Mouse (Mus musculus) gastrocnemius, postnatal 25 days (tissue): ENCODE measurements around the gene Kif3c. TPM values are rescaled to one million over a fixed set of nuclear protein-coding genes. Genes with fewer than 3 reads are reported as not detected.

Source experiments
- DNase-seq: peaks from one replicate; pipeline ENCODE4 v3.0.0; 2022
- total RNA-seq, 2 experiments: library from RNA; stranded (reverse); gene quantifications; 1 replicate in 1 of 2; 2 replicates in 1 of 2; pipeline ENCODE4 v1.2.3; 2021

Kif3c gene
- total RNA-seq, 2 experiments from 2014 or later, result 11.3 to 13.2 TPM

DNA sequence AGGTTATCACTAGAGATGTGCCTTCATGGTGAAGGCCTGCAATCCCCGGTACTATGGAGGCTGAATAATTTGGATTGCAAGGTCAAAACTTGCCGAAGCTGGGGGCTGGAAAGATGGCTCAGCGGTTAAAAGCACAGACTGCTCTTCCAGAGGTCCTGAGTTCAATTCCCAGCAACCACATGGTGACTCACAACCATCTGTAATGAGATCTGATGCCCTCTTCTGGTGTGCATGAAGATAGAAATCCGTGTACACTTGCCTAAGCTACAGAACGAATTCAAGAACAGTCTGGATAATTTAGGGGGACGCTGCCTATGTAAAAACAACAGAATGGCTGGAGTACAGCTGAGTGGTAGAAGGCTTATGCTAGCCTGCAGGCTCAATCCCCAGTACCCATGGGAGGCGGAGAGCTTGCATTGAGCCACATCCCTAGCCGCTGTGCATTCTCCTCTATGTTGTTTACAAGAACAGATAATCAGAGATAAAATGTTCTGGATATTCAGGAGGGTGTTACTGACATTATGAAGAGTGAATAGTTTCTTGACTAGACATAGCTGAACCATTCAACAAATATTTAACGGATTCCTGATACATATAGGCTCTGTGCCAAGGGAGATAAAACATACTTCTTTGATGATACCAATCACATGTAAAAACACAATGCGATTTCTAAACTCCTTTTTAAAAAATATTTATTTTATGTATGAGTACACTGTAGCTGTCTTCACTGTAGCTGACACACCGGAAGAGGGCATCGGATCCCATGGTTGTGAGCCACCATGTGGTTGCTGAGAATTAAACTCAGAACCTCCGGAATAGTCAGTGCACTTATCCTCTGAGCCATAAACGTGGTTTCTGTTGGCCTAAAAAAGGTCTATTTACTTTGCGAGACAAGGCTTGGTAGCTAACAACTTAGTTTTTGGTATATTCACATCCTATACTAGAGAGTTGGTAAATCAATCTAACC is 60.7 kb downstream of the Kif3c start:
- DNase-seq, result no peak

DNA sequence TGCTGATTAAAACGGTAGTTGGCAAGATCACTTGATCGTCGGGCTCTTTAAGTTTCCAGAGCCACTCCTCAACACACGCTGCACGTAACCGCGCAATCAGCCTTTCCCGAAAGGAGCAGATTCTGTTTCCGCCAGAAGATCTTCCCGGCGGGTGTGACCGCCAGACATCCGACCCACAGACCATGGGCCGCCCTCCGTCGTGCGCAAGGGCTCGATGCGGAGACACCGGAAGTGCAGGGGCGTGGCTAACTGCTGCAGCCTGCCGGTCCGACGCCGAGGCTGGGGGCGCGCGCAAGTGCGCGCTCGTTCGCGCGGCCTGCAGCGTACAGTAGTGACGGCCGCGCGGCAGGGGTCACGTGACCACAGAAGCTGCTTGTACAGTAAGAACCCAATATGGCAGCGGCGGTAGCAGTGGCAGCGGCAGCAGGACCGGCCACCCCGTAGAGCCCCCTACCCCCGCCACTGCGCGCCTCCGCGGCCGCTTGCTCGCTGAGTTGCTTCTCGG is 61.6 kb downstream of the Kif3c start, which contains the start of gene Asxl2:
Gene Asxl2, plus strand, starts transcription at position 328 of the 505 bp plus-strand sequence.
- DNase-seq, result peak; percentile 100

DNA sequence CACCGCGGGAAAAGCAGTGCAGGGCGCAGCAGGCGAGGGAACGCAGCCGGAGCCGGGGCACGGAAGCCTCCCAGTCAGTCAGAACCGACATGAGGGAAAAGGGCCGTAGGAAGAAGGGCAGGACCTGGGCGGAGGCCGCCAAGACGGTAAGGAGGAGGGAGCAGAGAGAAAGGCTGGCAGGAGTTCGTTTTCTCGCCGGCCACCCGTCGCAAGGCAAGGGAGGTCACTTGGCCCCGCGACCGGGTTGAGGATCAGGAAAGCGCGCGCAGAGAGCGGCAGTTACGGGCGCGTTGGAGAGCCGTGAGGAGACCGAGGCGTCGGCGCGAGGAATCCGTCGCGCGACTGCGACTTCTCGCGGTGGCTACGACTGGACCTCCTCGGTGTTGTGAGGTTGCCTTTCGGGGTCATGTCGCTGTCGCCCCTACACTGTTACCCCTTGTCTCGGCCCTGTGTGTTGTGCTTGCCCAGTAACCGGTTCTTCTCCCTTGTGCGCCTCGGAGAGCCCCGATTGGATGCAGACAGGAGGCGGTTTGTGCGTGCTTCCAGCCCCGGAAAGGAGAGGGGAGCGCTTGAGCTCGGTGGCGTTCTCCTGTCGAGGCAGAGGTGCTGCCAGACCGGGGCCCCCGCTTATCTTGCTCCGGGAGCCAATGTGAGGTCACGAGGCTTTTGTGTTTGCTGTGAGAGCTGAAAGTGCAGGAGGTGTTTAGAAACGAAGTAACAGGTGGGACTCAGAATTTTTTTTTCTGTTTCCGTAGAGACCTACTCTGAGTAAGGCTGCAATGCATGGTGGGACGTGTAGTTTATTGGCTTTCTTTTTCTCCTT is 62.3 kb downstream of the Kif3c start:
- DNase-seq, result peak; percentile 77

DNA sequence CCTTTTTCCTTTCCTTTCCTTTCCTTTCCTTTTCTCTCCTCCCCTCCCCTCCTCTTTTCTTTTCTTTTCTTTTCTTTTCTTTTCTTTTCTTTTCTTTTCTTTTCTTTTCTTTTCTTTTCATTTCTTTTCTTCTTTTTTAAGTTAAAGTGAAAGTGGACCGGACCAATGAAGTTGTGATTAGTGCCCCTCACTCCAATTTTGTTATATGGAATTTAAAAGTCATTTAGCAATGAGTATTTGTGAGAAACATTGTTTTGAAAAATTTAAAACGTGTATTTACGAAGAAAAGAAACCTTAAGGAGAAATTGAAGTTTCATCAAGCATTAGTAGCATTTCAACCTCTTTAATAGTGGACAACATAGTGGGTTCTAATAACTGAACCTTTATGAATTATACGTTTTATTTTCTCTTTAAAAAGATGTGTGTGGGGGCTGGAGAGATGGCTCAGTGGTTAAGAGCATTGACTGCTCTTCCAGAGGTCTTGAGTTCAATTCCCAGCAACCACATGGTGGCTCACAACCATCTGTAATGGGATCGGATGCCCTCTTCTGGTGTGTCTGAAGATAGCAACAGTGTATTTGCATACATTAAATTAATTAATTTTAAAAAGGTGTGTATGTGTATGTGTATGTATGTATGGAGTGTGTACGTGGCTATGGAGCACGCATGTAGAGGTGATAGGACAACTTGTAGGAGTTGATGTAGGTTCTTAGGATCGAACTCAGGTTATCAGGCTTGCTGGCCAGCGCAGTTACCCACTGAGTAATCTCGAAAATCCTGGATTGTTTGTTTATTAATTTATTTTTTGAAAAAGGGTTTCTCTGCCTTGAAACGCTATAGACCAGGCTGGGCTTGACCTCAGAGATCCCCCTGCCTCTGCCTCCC is 63.2 kb downstream of the Kif3c start:
- DNase-seq, result no peak

DNA sequence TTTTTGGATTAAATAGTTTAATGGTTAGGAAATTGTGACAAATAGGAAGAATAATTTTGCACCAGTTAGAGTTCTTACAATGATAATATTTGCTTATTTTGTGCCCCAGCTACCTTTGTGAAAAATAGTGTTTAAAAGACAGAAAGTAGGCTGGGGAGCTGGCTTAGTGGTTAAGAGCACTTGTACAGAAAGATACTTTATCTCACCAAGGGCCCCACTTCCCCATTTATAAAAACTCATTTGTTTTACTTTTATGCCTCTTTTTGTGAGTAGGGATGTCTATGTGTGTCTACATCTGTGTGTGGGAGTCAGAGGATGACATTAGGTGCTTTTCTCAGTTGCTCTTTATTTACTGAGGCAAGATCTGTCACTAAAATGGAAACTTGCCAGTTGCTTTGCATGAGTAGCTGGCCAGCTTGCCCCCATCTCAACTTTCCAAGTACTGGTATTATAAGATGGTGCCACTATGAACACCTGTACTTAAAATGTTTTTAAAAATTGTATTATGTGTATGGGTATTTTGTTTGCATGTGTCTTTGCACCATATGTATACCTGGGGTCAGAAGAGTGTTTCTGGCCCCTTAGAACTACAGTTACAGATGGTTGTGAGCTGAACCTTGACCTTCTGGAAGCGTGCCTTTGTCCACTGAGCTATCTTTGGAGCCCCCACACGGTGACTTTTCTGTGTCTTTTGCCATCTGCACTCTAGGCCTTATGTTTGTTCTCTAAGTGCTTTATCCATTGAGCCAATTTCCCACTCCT is 64.9 kb downstream of the Kif3c start:
- no peak for DNase-seq

DNA sequence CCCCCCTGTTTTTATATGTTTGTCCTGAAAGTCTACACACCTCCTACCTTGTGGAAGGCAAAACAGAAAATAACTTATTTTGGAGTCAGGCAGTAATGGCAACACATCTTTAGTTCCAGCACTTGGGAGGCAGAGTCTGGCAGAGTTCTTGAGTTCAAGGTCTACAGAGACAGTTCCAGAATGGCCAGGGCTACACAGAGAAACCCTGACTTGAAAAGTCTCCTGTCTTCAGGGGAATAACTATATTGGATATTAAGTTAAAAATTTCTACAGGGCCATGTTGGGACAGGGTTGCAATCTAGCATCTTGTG is 65.5 kb downstream of the Kif3c start:
- DNase-seq, result no peak

DNA sequence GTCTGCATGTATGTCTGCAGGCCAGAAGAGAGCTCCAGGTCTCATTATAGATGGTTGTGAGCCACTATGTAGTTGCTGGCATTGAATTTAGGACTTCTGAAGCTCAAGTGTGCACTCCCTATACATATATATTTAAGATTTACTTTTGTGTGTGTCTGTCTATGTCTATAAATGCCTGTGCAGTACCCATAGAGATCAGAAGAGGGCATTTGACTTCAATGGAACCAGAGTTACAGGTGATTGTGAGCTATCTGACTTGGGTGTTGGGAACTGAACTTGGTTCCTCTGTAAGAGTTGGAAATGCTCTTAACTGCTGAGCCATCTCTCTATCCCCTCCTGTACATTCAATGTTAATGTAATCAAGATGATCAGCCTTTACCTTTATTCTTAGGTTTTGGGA is 66.1 kb downstream of the Kif3c start:
- no peak for DNase-seq

DNA sequence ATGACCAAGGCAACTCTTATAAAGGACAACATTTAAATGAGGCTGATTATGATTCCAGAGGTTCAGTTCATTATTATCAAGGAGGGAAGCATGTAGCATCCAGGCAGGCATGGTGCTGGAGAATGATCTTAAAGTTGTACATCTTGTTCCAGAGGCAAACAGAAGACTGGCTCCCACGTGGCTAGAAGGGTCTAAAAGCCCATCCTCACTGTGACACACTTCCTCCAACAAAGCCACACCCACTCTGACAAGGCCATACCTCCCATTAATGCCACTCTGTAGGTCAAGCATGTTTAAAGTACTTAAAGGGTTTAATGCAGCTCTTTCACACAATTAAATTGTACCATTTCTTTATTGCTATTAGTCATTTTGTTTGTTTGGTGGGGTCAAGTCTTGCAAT is 68.8 kb downstream of the Kif3c start:
- no peak for DNase-seq

DNA sequence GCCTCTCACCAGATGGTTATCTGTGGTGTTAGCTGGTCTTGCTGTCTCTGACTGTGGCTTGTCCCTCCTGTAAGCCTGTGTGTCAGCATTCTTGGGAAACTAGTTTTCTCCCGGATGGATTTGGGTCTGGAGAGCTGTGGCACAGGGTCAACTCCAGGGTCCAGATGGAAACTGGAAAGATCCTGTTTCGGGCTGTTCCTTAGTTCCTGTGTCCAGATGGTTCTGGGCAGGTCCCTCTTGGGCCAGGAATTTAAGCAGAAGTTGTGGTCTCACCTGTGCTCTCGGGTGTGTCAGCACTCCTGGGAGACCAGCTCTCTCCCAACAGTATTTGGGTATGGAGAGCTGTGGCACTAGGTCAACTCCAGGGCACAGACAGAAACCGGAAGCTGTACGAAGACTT is 71.5 kb downstream of the Kif3c start:
- DNase-seq, result no peak

DNA sequence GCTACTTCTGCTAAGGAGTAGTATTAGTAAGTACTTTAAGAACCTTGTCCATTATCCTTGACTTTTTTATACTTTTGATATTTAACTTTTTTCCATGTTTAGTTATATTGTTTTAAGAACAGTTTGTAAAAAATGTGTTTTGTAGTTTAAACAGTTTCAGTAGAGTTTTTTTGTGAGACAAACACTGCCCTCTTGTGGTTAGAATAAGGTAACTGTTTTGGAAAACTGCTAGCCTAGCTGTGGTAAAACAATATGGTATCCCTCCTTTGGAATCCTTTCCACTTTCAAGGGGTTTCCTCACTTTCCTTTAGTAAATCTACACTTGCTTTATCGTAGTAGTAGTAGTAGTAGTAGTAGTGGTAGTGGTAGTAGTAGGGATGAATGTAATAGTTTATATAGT is 72.9 kb downstream of the Kif3c start:
- DNase-seq, result no peak

DNA sequence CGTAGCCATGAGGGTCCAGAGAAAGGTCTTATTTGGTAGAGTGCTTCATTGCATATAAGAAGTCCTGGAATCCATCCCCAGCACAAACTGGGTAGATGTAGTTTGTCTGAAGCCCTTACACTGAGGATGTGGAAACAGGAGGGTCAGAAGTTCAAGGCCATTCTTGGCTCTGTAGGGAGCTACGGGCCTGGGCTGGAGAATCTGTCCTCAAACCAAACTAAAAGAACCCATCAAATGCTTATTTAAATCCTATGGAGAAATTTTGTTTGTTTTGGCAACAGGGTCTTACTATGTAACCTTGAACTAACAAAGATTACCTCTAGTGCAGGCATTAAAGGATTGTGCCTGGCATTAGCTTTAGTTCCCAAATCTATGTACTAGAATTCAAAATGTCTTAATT is 76.0 kb downstream of the Kif3c start:
- no peak for DNase-seq

DNA sequence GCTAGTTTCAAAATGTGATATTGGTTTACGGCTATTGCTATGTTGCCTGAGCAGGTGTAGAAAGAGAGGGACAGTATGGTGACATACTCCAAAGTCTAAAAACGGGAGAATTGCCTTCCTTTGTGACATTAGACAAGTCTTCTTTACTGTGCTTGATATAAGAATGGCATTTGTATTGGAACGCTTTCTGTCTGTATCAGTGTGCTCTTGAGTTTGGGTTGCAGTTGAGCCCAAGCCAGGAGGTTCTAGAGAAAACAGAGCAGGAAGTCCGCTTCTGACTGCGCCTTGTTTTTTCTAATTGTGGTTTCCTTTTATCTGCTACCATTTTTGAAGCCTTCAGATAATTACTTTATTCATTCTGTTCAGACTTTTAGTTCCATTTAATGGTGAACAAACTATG is 76.4 kb downstream of the Kif3c start:
- no peak for DNase-seq

DNA sequence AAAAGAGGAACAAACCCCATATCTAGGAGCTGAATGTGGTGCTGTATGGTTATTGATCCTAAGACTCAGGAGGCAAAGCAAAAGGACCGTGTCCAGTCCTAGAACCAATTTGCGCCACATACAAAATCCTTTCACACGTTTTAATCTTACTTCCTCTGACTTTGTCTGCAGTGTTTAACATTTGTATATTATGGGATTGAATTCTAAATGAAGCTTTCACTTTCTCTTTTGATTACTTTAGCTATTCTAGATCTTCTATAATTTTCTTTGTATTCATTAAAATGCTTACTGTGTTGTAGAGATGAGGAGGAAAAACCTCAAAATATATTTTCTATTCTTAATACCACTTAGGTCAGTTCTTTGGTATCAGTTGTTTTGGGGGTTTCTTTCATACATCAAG is 88.6 kb downstream of the Kif3c start:
- no peak for DNase-seq

Other genes with a start within 250 kb of the Kif3c start
- 100 to 1,000 TPM; 218 to 239 TPM for gene Rab10, start 55.2 kb upstream of the Kif3c start, total RNA-seq
- 10 to 100 TPM; 12.5 to 12.9 TPM for gene Asxl2, start 61.7 kb downstream of the Kif3c start, total RNA-seq
- 1 to 10 TPM; 2.0 to 5.4 TPM for gene Dtnb, start 207.2 kb downstream of the Kif3c start, total RNA-seq